ENCODE assay signal across 27 mouse cellular contexts in the genomic region with DNA sequence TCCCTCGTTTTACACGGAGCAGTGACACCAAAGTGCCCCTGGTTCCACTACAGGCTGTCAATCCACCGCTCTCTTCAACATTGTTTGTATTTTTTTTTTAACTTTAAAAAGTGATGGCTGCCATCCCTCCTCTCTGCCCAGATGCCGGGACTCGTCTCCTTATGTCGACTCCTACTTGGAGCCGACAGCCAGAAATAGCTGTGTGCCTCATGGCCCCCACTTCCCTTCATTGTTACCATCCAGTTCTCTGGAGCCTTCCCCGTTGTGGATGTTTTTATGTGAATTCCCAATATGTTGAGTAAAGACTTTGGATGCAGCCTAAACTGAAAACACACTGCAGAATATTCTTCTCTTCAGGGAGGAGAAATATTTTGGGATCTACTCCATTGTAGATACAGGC. TPM values are rescaled to one million over a fixed set of nuclear protein-coding genes. Genes with fewer than 3 reads are reported as not detected.
DNase-seq lines count a peak whose midpoint lies in the region; ATAC-seq lines count a peak whose summit lies in the region.
"Had no signal": no experiment of that assay in that cellular context is flagged by ENCODE, and none has a peak within 500 bp of the region (broad histone marks: within the 10 kb centered on the region; RNA-seq: fewer than 3 reads in every experiment).

No protein-coding gene starts in this region.

- DNase-seq in heart, adult 11 months = peak; percentile 93
- no peak for DNase-seq in heart, postnatal 36 days
- peak; percentile 31 to 71 for DNase-seq in layer of hippocampus, adult 18-20 months (ENCODE audit: low spot score in 2 of 2)
- DNase-seq in layer of hippocampus, adult 9-10 months (ENCODE audit: low spot score) = no peak
- peak; percentile 72 for DNase-seq in brain, adult 2 months (ENCODE audit: low read depth, low spot score)
- no peak for DNase-seq in frontal cortex, adult 2 months (ENCODE audit: extremely low spot score in 1 of 2, low spot score in 1 of 2)
- DNase-seq: adrenal gland, adult 2 months; B cell, adult 2 months; cerebellum, postnatal 25 days; kidney, adult 9 months; kidney, postnatal 14 days; lung, adult 2 months; lung, postnatal 4 days; midbrain, embryonic 14.5 days; retina, postnatal 1 day; right cerebral cortex, postnatal 25 days; spleen, adult 18-20 months had no signal

- H3K36me3 ChIP-seq in embryonic facial prominence, embryonic 15.5 days = no peaks in the 10 kb centered on the region
- H3K36me3 ChIP-seq: embryonic facial prominence, embryonic 13.5 days; forebrain, embryonic 15.5 days; G1E; neural tube, embryonic 12.5 days had no signal

- ATAC-seq in embryonic facial prominence, embryonic 15.5 days (ENCODE audit: insufficient number of reproducible peaks, low FRiP score, low TSS enrichment, low read depth) = no peak
- ATAC-seq: forebrain, embryonic 15.5 days; hindbrain, postnatal 0 days; intestine, embryonic 16.5 days; Patski had no signal

- H3K4me1 ChIP-seq in embryonic facial prominence, embryonic 15.5 days = no peaks in the 10 kb centered on the region
- H3K4me1 ChIP-seq: embryonic facial prominence, embryonic 13.5 days; neural tube, embryonic 12.5 days had no signal

- intact Hi-C loops in heart, postnatal 36 days (cut with DNase I) = no loop called here

- H3K9me3 ChIP-seq in embryonic facial prominence, embryonic 15.5 days (replicated peaks) = no peaks in the 10 kb centered on the region
- H3K9me3 ChIP-seq: embryonic facial prominence, embryonic 13.5 days; forebrain, embryonic 15.5 days; G1E; neural tube, embryonic 12.5 days had no signal

- H3K4me3 ChIP-seq in embryonic facial prominence, embryonic 15.5 days (replicated peaks) = no peak overlapping the region
- H3K4me3 ChIP-seq: embryonic facial prominence, embryonic 13.5 days; forebrain, embryonic 15.5 days; neural tube, embryonic 12.5 days had no signal

- 53% methylated on average over 8 of the region's 8 CpGs for WGBS in embryonic facial prominence, embryonic 15.5 days

- no peak overlapping the region for H3K9ac ChIP-seq in embryonic facial prominence, embryonic 15.5 days
- H3K9ac ChIP-seq: embryonic facial prominence, embryonic 13.5 days; forebrain, embryonic 15.5 days; neural tube, embryonic 12.5 days had no signal

- H3K4me2 ChIP-seq in embryonic facial prominence, embryonic 15.5 days (replicated peaks) = no peak overlapping the region
- H3K4me2 ChIP-seq: embryonic facial prominence, embryonic 13.5 days; forebrain, embryonic 15.5 days; liver, embryonic 11.5 days; neural tube, embryonic 12.5 days had no signal

- no peaks in the 10 kb centered on the region for H3K27me3 ChIP-seq in embryonic facial prominence, embryonic 15.5 days
- H3K27me3 ChIP-seq: CH12.LX; forebrain, embryonic 15.5 days; neural tube, embryonic 12.5 days; Patski had no signal

- H3K27ac ChIP-seq in embryonic facial prominence, embryonic 15.5 days (replicated peaks) = peak overlapping the region; percentile 36; the same call in 1 of the 2 replicates
- H3K27ac ChIP-seq: forebrain, embryonic 15.5 days; hindbrain, postnatal 0 days; neural tube, embryonic 12.5 days had no signal

RNA-seq across cellular contexts. Expression of a gene that starts 8.7 kb away (rescaled TPM):
- total RNA-seq in heart, postnatal 36 days (2021) = 100 to 1,000 TPM; 423 to 468 TPM
- total RNA-seq in layer of hippocampus, adult 18-20 months (2021) = 10 to 100 TPM; 73.4 to 75.7 TPM
- 67.7 and 71.3 TPM in 2 replicates for polyA plus RNA-seq in embryonic facial prominence, embryonic 15.5 days (2015; fragmentation: Nextera tagmentation; extraction: Ambion mirVana)
- polyA plus RNA-seq in frontal cortex, adult 2 months (2012; rRNA removed) = 54.2 and 56.0 TPM in 2 replicates

RNA-seq across cellular contexts. Expression of a gene that starts 54.5 kb away (rescaled TPM):
- 10 to 100 TPM; 11.5 to 11.6 TPM for total RNA-seq in heart, postnatal 36 days (2021)
- 10 to 100 TPM; 22.7 to 23.4 TPM for total RNA-seq in layer of hippocampus, adult 18-20 months (2021)
- 15.3 and 16.3 TPM in 2 replicates for polyA plus RNA-seq in embryonic facial prominence, embryonic 15.5 days (2015; fragmentation: Nextera tagmentation; extraction: Ambion mirVana)
- polyA plus RNA-seq in frontal cortex, adult 2 months (2012; rRNA removed) = 17.0 and 18.3 TPM in 2 replicates

Comparison
In these comparisons a context has a peak if more than half of its experiments do, and no peak if none do; other contexts are left out.
1. DNase-seq: peak in heart, adult 11 months (single experiment), layer of hippocampus, adult 18-20 months (2 of 2) and brain, adult 2 months (single experiment); none in heart, postnatal 36 days (0 of 2), layer of hippocampus, adult 9-10 months (single experiment) and frontal cortex, adult 2 months (0 of 2).
2. RNA of a gene that starts 8.7 kb away (total RNA-seq): 423 to 468 TPM in heart, postnatal 36 days; 73.4 to 75.7 TPM in layer of hippocampus, adult 18-20 months; every median in the first group is over 4 times any median in the second.